In the genomic region with DNA sequence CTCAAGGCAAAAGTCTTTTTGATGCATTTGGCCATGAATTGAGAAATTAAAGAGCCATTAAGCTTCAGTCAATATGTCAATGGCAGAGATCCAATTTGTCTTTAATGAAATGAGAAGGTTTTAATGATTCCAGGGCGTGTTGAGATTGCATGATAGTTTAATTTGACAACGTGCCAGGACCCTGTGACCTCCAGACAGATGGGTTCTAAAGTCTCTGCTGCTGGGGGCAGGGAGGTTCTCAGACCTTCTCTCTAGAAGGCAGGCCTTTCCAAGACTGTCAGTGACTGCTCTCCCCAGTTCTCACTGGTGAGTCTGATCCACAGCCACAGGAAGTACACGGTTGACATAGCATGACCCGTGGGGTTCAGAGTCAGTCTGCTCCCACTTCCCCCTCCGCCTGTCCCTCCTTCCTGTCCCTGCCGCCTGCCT, we compare ENCODE assay signal across 11 mouse cellular contexts.
DNase-seq lines count a peak whose midpoint lies in the region; ATAC-seq lines count a peak whose summit lies in the region.
"Had no signal": no experiment of that assay in that cellular context is flagged by ENCODE, and none has a peak within 500 bp of the region (broad histone marks: within the 10 kb centered on the region; RNA-seq: fewer than 3 reads in every experiment).

No protein-coding gene starts in this region.

- no peaks in the 10 kb centered on the region for H3K36me3 ChIP-seq in hindbrain, embryonic 10.5 days
- no peaks in the 10 kb centered on the region for H3K36me3 ChIP-seq in hindbrain, embryonic 16.5 days (ENCODE audit: control insufficient read depth, insufficient read depth, low read length)
- H3K36me3 ChIP-seq in limb, embryonic 10.5 days, result no peaks in the 10 kb centered on the region
- H3K36me3 ChIP-seq: liver, embryonic 13.5 days; neural tube, embryonic 12.5 days had no signal

- no peak overlapping the region for H3K4me2 ChIP-seq in hindbrain, embryonic 16.5 days (ENCODE audit: low read length)
- H3K4me2 ChIP-seq: liver, embryonic 13.5 days; neural tube, embryonic 12.5 days had no signal

- DNase-seq in hindbrain, embryonic 10.5 days (ENCODE audit: low spot score), result no peak
- DNase-seq in B cell, adult 2 months, result peak; percentile 10 to 18
- DNase-seq in limb, embryonic 10.5 days (ENCODE audit: low spot score), result no peak
- DNase-seq in thymus, postnatal 10 days (ENCODE audit: low spot score in 2 of 2), result no peak
- DNase-seq in frontal cortex, postnatal 36 days (ENCODE audit: low spot score in 2 of 2), result no peak
- no peak for DNase-seq in thymus, postnatal 25 days
- DNase-seq: cerebellum, adult 11 months; liver, embryonic 13.5 days had no signal

- no peaks in the 10 kb centered on the region for H3K9me3 ChIP-seq in hindbrain, embryonic 10.5 days
- H3K9me3 ChIP-seq in hindbrain, embryonic 16.5 days (ENCODE audit: control insufficient read depth, low read length), result no peaks in the 10 kb centered on the region
- H3K9me3 ChIP-seq in limb, embryonic 10.5 days (replicated peaks), result no peaks in the 10 kb centered on the region
- H3K9me3 ChIP-seq: liver, embryonic 13.5 days; neural tube, embryonic 12.5 days had no signal

- no peak overlapping the region for H3K4me3 ChIP-seq in hindbrain, embryonic 10.5 days
- H3K4me3 ChIP-seq in hindbrain, embryonic 16.5 days (ENCODE audit: low read length), result no peak overlapping the region
- no peak overlapping the region for H3K4me3 ChIP-seq in limb, embryonic 10.5 days
- H3K4me3 ChIP-seq: liver, embryonic 13.5 days; neural tube, embryonic 12.5 days had no signal

- H3K9ac ChIP-seq in hindbrain, embryonic 16.5 days (ENCODE audit: low read depth, low read length), result no peak overlapping the region
- H3K9ac ChIP-seq: liver, embryonic 13.5 days; neural tube, embryonic 12.5 days had no signal

- 79% methylated on average over 6 of the region's 6 CpGs for WGBS in hindbrain, embryonic 10.5 days
- 58% methylated on average over 6 of the region's 6 CpGs for WGBS in hindbrain, embryonic 16.5 days
- 55% methylated on average over 6 of the region's 6 CpGs for WGBS in limb, embryonic 10.5 days

- H3K27ac ChIP-seq in hindbrain, embryonic 10.5 days, result peak overlapping the region; percentile 30; the same call in 1 of the 2 replicates
- H3K27ac ChIP-seq in hindbrain, embryonic 16.5 days (ENCODE audit: low read depth, low read length), result no peak overlapping the region
- peak overlapping the region; percentile 58 for H3K27ac ChIP-seq in limb, embryonic 10.5 days
- H3K27ac ChIP-seq: liver, embryonic 13.5 days; neural tube, embryonic 12.5 days had no signal

- no peak for ATAC-seq in hindbrain, embryonic 16.5 days
- ATAC-seq in common myeloid progenitor, adult 5-6 weeks (replicated peaks; ENCODE audit: low read depth, poor library complexity, severe bottlenecking), result peak; percentile 75

- peaks cover 12% of the 10 kb centered on the region; the same call in 1 of the 2 replicates for H3K27me3 ChIP-seq in hindbrain, embryonic 10.5 days (ENCODE audit: insufficient read depth, poor library complexity, severe bottlenecking)
- H3K27me3 ChIP-seq in hindbrain, embryonic 16.5 days (replicated peaks; ENCODE audit: control insufficient read depth, insufficient read depth, low read length), result no peaks in the 10 kb centered on the region
- no peaks in the 10 kb centered on the region for H3K27me3 ChIP-seq in limb, embryonic 10.5 days (ENCODE audit: low read depth, poor library complexity, severe bottlenecking)
- H3K27me3 ChIP-seq: liver, embryonic 13.5 days; neural tube, embryonic 12.5 days had no signal

- peaks cover 52% of the 10 kb centered on the region for H3K4me1 ChIP-seq in hindbrain, embryonic 10.5 days (replicated peaks)
- H3K4me1 ChIP-seq in hindbrain, embryonic 16.5 days (ENCODE audit: control insufficient read depth, insufficient read depth, low read depth, low read length), result peaks cover 29% of the 10 kb centered on the region
- H3K4me1 ChIP-seq in limb, embryonic 10.5 days, result peaks cover 64% of the 10 kb centered on the region

Comparison
In these comparisons a context has a peak if more than half of its experiments do, and no peak if none do; other contexts are left out.
1. DNase-seq: peak in B cell, adult 2 months (2 of 2); none in hindbrain, embryonic 10.5 days (single experiment), limb, embryonic 10.5 days (single experiment), thymus, postnatal 10 days (0 of 2), frontal cortex, postnatal 36 days (0 of 2) and thymus, postnatal 25 days (single experiment).